Mouse (Mus musculus) heart, embryonic 12.5 days (tissue): Measurements from ENCODE around the gene Cel. TPM values are rescaled to one million over a fixed set of nuclear protein-coding genes. Genes with fewer than 3 reads are reported as not detected.

Experiments used
- ATAC-seq: fragments of 200-750 bp; cut with Nextera tagmentation; 2 replicates; pipeline ENCODE4 v1.8.0; 2017; ENCODE audit warnings: moderate TSS enrichment, moderate library complexity; ENCODE audit not compliant: insufficient number of reproducible peaks, low FRiP score
- H3K27ac ChIP-seq: fragments of 300-500 bp; sonication (generic); 2 replicates; pipeline ENCODE4 v1.5.1; 2016; ENCODE audit warnings: mild to moderate bottlenecking, moderate library complexity; ENCODE audit not compliant: poor library complexity, severe bottlenecking
- H3K27me3 ChIP-seq: fragments of 300-500 bp; sonication (generic); replicated peaks from 2 replicates; pipeline ENCODE4 v1.6.1; 2016; ENCODE audit warnings: mild to moderate bottlenecking, moderate library complexity
- H3K36me3 ChIP-seq: fragments of 300-500 bp; sonication (generic); 2 replicates; pipeline ENCODE4 v1.6.1; 2016; ENCODE audit warnings: mild to moderate bottlenecking, moderate library complexity
- H3K4me1 ChIP-seq: fragments of 300-500 bp; sonication (generic); replicated peaks from 2 replicates; pipeline ENCODE4 v1.6.1; 2016; ENCODE audit warnings: mild to moderate bottlenecking
- H3K4me2 ChIP-seq: fragments of 300-500 bp; sonication (generic); 2 replicates; pipeline ENCODE4 v1.6.1; 2016; ENCODE audit warnings: mild to moderate bottlenecking, moderate library complexity
- H3K4me3 ChIP-seq: fragments of 300-500 bp; sonication (generic); 2 replicates; pipeline ENCODE4 v1.5.1; 2016; ENCODE audit warnings: mild to moderate bottlenecking
- H3K9ac ChIP-seq: fragments of 300-500 bp; sonication (generic); 2 replicates; pipeline ENCODE4 v1.6.1; 2016; ENCODE audit warnings: mild to moderate bottlenecking, moderate library complexity
- H3K9me3 ChIP-seq: fragments of 300-500 bp; sonication (generic); replicated peaks from 2 replicates; pipeline ENCODE4 v1.6.1; 2016; ENCODE audit warnings: mild to moderate bottlenecking, moderate library complexity
- WGBS: fragments of 180-500 bp; shearing (Covaris S2); methylation state at CpG from one replicate; pipeline ENCODE4 v1.1.7; 2016; 5-methylcytosine and 5-hydroxymethylcytosine counted together
- polyA plus RNA-seq: library from polyadenylated mRNA; unstranded; fragments of >200 nt; fragmentation: Nextera tagmentation; extraction: Ambion mirVana; gene quantifications from 2 replicates; pipeline ENCODE4 v1.2.1, GENCODE M21; 2016

Gene Cel
- polyA plus RNA-seq, 1 experiment from 2014 or later: not detected

GRCm38 (mm10) chr2:28585043-28585571 is 21.9 kb upstream of the Cel start:
- Histone ChIP-seq H3K9ac (no peak overlapping the region), H3K9me3 (no peaks in the 10 kb centered on the region), H3K27me3 (peaks cover 3% of the 10 kb centered on the region; the same call in 1 of the 2 replicates), H3K27ac (no peak overlapping the region), H3K36me3 (peaks cover 7% of the 10 kb centered on the region), H3K4me1 (peaks cover 12% of the 10 kb centered on the region), H3K4me3 (no peak overlapping the region), H3K4me2 (no peak overlapping the region)
- ATAC-seq: no peak
- WGBS: 19% methylated on average over 6 of the region's 6 CpGs

DNA sequence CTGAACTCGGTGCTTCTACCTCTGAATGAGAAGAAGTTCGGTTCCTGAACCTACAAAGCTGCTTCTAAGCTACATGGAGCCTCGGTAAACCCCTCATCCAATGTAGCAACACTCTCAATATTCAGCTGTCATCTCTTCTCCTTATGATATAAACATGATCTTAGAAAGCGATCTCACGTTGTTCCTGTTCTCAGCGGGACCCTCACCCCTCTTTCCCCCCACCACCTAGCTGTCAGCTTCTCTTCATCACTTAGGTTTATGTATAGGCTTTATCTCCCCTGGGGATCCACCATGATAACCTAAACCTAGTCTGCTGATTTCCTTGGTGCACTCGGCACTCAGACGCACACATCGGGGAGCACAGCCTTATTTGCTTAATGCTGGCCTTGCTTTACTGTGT is 20.4 kb upstream of the Cel start, which contains the start of gene Gtf3c5:
Gene Gtf3c5, minus strand, starts transcription at position 101 of the 400 bp plus-strand sequence.
- 70% methylated on average over 9 of the region's 9 CpGs for WGBS
- Histone ChIP-seq H3K36me3 (peaks cover 22% of the 10 kb centered on the region), H3K9ac (peak within 1 kb of the TSS; percentile 77), H3K27ac (peak within 1 kb of the TSS; percentile 71), H3K9me3 (no peaks in the 10 kb centered on the region), H3K27me3 (peaks cover 3% of the 10 kb centered on the region; the same call in 1 of the 2 replicates), H3K4me2 (peak within 1 kb of the TSS; percentile 76), H3K4me1 (peaks cover 12% of the 10 kb centered on the region), H3K4me3 (peak within 1 kb of the TSS; percentile 78)
- no peak for ATAC-seq

- H3K36me3 ChIP-seq: peaks cover 30% of the 10 kb centered on the region
- under 1% methylated on average over 56 of the region's 56 CpGs for WGBS
- no peaks in the 10 kb centered on the region for H3K9me3 ChIP-seq
- peak overlapping the region; percentile 77 for H3K9ac ChIP-seq
- H3K4me2 ChIP-seq: peak overlapping the region; percentile 76
- peaks cover 3% of the 10 kb centered on the region; the same call in 1 of the 2 replicates for H3K27me3 ChIP-seq
- peaks cover 12% of the 10 kb centered on the region for H3K4me1 ChIP-seq
- peak overlapping the region; percentile 78 for H3K4me3 ChIP-seq
- peak overlapping the region; percentile 71 for H3K27ac ChIP-seq
- peak; percentile 89 for ATAC-seq
These were observed 19.6 kb upstream of the Cel start for GRCm38 (mm10) chr2:28582647-28583353.

DNA sequence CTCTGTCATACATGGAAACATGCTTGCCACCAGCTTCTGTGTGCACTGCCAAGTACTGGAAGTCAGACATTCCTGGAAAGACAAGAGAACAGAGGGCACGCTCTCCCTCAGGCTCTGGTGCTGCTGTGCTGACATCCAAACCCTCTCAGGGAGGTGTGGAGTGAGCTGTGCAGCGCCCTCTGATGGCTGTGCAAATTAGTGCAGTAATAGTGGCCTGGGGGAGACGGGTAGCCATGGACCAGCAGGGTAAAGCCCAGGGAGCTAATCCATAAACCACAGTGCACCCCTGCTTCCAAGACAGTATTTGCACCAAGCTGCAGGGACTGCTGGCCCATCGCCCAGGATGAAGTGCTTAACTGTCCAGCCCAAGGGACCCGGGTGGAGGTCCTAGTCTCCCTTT is 14.8 kb upstream of the Cel start:
- Histone ChIP-seq H3K4me2 (no peak overlapping the region), H3K9ac (no peak overlapping the region), H3K4me3 (no peak overlapping the region), H3K36me3 (peaks cover 76% of the 10 kb centered on the region), H3K27me3 (no peaks in the 10 kb centered on the region), H3K4me1 (peaks cover 6% of the 10 kb centered on the region; the same call in 1 of the 2 replicates), H3K27ac (no peak overlapping the region), H3K9me3 (no peaks in the 10 kb centered on the region)
- no peak for ATAC-seq
- WGBS: 75% methylated on average over 5 of the region's 5 CpGs

DNA sequence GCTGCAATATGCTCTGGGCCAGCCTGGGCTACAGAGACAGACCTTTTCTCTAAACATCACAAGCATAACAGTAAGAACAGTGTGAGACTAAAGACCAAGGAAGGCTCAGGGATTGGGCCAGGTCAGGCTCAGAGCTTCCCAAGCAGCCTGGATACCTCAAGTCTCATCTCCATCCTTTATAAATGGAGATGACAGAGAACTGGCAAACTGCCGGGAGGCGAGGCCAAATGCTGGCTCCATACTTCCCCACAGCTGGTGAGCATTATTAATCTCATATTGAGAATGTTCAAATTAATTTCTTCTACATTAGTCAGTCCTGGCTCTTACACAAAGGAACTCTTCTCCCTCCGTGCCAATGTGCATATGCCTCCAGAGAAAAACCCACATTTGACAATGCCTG is 13.6 kb upstream of the Cel start:
- no peaks in the 10 kb centered on the region for H3K27me3 ChIP-seq
- H3K27ac ChIP-seq: no peak overlapping the region
- 82% methylated on average over 3 of the region's 3 CpGs for WGBS
- no peak overlapping the region for H3K4me3 ChIP-seq
- no peak overlapping the region for H3K9ac ChIP-seq
- no peak for ATAC-seq
- 0 out of 2 replicates have a peak, but pooled peaks cover under 1% of the 10 kb centered on the region for H3K4me1 ChIP-seq
- no peak overlapping the region for H3K4me2 ChIP-seq
- no peaks in the 10 kb centered on the region for H3K9me3 ChIP-seq
- H3K36me3 ChIP-seq: peaks cover 88% of the 10 kb centered on the region

GRCm38 (mm10) chr2:28575341-28575740 is 12.1 kb upstream of the Cel start:
- peaks cover 95% of the 10 kb centered on the region for H3K36me3 ChIP-seq

DNA sequence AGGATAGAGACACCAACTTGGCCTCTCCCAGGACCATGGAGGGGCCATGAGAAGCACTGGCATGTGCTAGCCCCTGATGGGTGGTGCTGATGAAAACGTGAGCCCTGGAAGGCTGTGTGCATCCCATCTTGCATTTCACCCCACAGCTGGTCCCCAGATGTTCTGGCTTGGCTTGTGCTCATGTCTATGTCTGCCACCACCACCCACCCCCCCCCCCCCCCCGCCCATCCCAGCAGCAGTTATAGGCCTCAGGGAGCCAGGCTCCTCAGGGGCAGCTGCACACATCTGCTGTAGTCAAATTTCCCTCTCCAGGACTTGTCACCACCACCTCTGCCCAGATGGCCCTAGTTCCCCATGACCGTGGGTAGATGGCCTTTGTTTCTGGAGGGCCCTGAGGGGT is 6.7 kb upstream of the Cel start:
- H3K27ac ChIP-seq: no peak overlapping the region

More at GRCm38 (mm10) chr2:28575341-28575740, 12.1 kb upstream of the Cel start:
- Histone ChIP-seq H3K27ac (no peak overlapping the region), H3K27me3 (no peaks in the 10 kb centered on the region), H3K9ac (no peak overlapping the region), H3K4me3 (no peak overlapping the region), H3K9me3 (no peaks in the 10 kb centered on the region), H3K4me2 (no peak overlapping the region), H3K4me1 (no peaks in the 10 kb centered on the region)
- 84% methylated on average over 4 of the region's 4 CpGs for WGBS
- no peak for ATAC-seq

DNA sequence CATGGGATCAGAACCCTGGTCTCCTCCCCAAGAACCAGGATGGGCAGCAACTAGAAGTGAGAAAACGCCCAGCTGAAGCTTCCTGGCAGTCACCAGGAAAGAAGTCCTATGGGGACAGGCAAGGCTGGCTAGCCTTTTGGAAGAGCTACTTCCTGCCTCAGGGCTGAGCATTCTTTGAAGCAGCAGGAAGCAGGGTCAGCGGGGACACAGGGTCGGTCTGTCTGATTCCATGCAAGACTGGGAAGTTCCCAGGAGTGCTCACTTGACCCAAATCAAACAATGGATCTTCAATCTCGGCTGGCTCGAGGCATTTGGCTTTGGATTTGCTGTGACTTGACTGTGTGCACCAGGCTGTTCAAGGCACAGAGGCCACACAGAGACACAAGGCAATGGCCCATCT is 3.3 kb upstream of the Cel start:
- Histone ChIP-seq H3K27me3 (no peaks in the 10 kb centered on the region), H3K36me3 (peaks cover 65% of the 10 kb centered on the region), H3K4me1 (no peaks in the 10 kb centered on the region), H3K9me3 (no peaks in the 10 kb centered on the region), H3K9ac (no peak overlapping the region), H3K27ac (no peak overlapping the region), H3K4me3 (no peak overlapping the region), H3K4me2 (no peak overlapping the region)
- whole genome bisulfite sequencing: 62% methylated on average over 5 of the region's 5 CpGs
- ATAC-seq: no peak

More for the DNA sequence above, 6.7 kb upstream of the Cel start:
- H3K36me3 ChIP-seq: peaks cover 97% of the 10 kb centered on the region
- no peaks in the 10 kb centered on the region for H3K9me3 ChIP-seq
- 72% methylated on average over 2 of the region's 3 CpGs for WGBS
- no peak for ATAC-seq
- H3K4me2 ChIP-seq: no peak overlapping the region
- no peaks in the 10 kb centered on the region for H3K27me3 ChIP-seq
- H3K4me3 ChIP-seq: no peak overlapping the region
- no peaks in the 10 kb centered on the region for H3K4me1 ChIP-seq
- no peak overlapping the region for H3K9ac ChIP-seq

DNA sequence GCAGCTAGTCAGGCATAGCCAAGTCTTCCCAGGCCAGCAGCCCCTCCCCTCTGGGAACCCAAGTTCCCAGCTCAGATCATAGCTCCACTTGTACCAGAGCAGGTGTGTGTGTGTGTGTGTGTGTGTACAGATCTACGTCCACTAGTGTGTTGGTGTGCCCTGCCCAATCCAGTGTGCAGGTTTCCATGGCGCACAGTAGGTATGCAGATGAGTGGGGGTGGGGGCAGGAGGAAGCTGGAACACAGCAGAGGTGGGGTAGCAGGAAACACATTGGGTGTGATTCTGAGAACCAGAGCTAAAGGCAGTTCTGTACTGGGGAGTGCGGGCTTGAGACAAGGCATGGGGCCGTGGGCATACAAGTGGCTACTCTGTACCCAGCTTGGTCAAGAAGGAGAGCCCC is 1.2 kb upstream of the Cel start:
- ATAC-seq: no peak
- Histone ChIP-seq H3K4me2 (no peak overlapping the region), H3K27me3 (no peaks in the 10 kb centered on the region), H3K4me3 (no peak overlapping the region), H3K36me3 (peaks cover 44% of the 10 kb centered on the region), H3K27ac (no peak overlapping the region), H3K9ac (no peak overlapping the region), H3K9me3 (no peaks in the 10 kb centered on the region), H3K4me1 (no peaks in the 10 kb centered on the region)
- 87% methylated on average over 4 of the region's 4 CpGs for WGBS

- no peak overlapping the region for H3K27ac ChIP-seq
- H3K9me3 ChIP-seq: no peaks in the 10 kb centered on the region
- ATAC-seq: no peak
- H3K36me3 ChIP-seq: peaks cover 39% of the 10 kb centered on the region
- no peak overlapping the region for H3K9ac ChIP-seq
- H3K4me3 ChIP-seq: no peak overlapping the region
- H3K4me1 ChIP-seq: no peaks in the 10 kb centered on the region
- H3K27me3 ChIP-seq: no peaks in the 10 kb centered on the region
- no peak overlapping the region for H3K4me2 ChIP-seq
These were observed 627 bp upstream of the Cel start for GRCm38 (mm10) chr2:28563830-28564229.

- WGBS: 81% methylated on average over 5 of the region's 5 CpGs
- ATAC-seq: no peak
These were observed 5.8 kb downstream of the Cel start for GRCm38 (mm10) chr2:28557452-28557851.

More at GRCm38 (mm10) chr2:28557452-28557851, 5.8 kb downstream of the Cel start:
- Histone ChIP-seq H3K4me2 (no peak overlapping the region), H3K4me3 (no peak overlapping the region), H3K9ac (no peak overlapping the region), H3K27me3 (no peaks in the 10 kb centered on the region), H3K9me3 (no peaks in the 10 kb centered on the region), H3K36me3 (peaks cover 15% of the 10 kb centered on the region), H3K4me1 (no peaks in the 10 kb centered on the region), H3K27ac (no peak overlapping the region)
